Comparison of ENCODE assay signal across 10 mouse cellular contexts in genomic region chr1:86438014-86438319, GRCm38 (mm10). TPM values are rescaled to one million over a fixed set of nuclear protein-coding genes. Genes with fewer than 3 reads are reported as not detected.
A peak's percentile ranks its signal among the peaks of the same experiment; 100 is the strongest.
DNase-seq lines count a peak whose midpoint lies in the region; ATAC-seq and TF ChIP-seq lines count a peak whose summit lies in the region.
"Had no signal": no experiment of that assay in that cellular context is flagged by ENCODE, and none has a peak within 500 bp of the region (broad histone marks: within the 10 kb centered on the region; RNA-seq: fewer than 3 reads in every experiment).

No protein-coding gene starts in this region.

- no peak for ATAC-seq in forebrain, embryonic 14.5 days
- no peak for ATAC-seq in forebrain, embryonic 13.5 days
- no peak for ATAC-seq in kidney, postnatal 0 days (replicated peaks; ENCODE audit: low FRiP score, low read depth)
- no peak for ATAC-seq in intestine, postnatal 0 days

- no peak overlapping the region for H3K4me3 ChIP-seq in forebrain, embryonic 14.5 days (ENCODE audit: low read depth, low read length)
- no peak overlapping the region for H3K4me3 ChIP-seq in forebrain, embryonic 13.5 days
- H3K4me3 ChIP-seq in kidney, postnatal 0 days (replicated peaks; ENCODE audit: low read depth, low read length) = no peak overlapping the region
- H3K4me3 ChIP-seq in intestine, postnatal 0 days (ENCODE audit: low read depth, low read length) = no peak overlapping the region
- H3K4me3 ChIP-seq: neural tube, embryonic 13.5 days had no signal

- H3K4me2 ChIP-seq in forebrain, embryonic 14.5 days (ENCODE audit: low read length) = no peak overlapping the region
- no peak overlapping the region for H3K4me2 ChIP-seq in forebrain, embryonic 13.5 days
- H3K4me2 ChIP-seq in kidney, postnatal 0 days (ENCODE audit: low read length) = no peak overlapping the region
- no peak overlapping the region for H3K4me2 ChIP-seq in intestine, postnatal 0 days (replicated peaks; ENCODE audit: low read depth)
- H3K4me2 ChIP-seq: neural tube, embryonic 13.5 days had no signal

- no peak overlapping the region for H3K27ac ChIP-seq in forebrain, embryonic 14.5 days (ENCODE audit: low read depth, low read length)
- H3K27ac ChIP-seq in forebrain, embryonic 13.5 days = no peak overlapping the region
- 0 out of 2 replicates have a peak overlapping the region, but pooled peaks have one; percentile 3 for H3K27ac ChIP-seq in kidney, postnatal 0 days
- 0 out of 2 replicates have a peak overlapping the region, but pooled peaks have one; percentile 55 for H3K27ac ChIP-seq in intestine, postnatal 0 days (ENCODE audit: low read depth, low read length)
- H3K27ac ChIP-seq: neural tube, embryonic 13.5 days had no signal

- no peaks in the 10 kb centered on the region for H3K36me3 ChIP-seq in forebrain, embryonic 14.5 days (ENCODE audit: control insufficient read depth, insufficient read depth, low read length)
- no peaks in the 10 kb centered on the region for H3K36me3 ChIP-seq in forebrain, embryonic 13.5 days (ENCODE audit: poor library complexity, severe bottlenecking)
- H3K36me3 ChIP-seq in kidney, postnatal 0 days (ENCODE audit: insufficient read depth, low read length) = no peaks in the 10 kb centered on the region
- H3K36me3 ChIP-seq in intestine, postnatal 0 days (ENCODE audit: control insufficient read depth, insufficient read depth) = no peaks in the 10 kb centered on the region
- H3K36me3 ChIP-seq: neural tube, embryonic 13.5 days had no signal

- peaks cover 30% of the 10 kb centered on the region for H3K4me1 ChIP-seq in forebrain, embryonic 14.5 days (ENCODE audit: control insufficient read depth, insufficient read depth, low read length)
- H3K4me1 ChIP-seq in forebrain, embryonic 13.5 days = peaks cover 70% of the 10 kb centered on the region
- H3K4me1 ChIP-seq in kidney, postnatal 0 days (replicated peaks; ENCODE audit: insufficient read depth, low read length) = peaks cover 21% of the 10 kb centered on the region
- H3K4me1 ChIP-seq in intestine, postnatal 0 days (replicated peaks; ENCODE audit: control insufficient read depth, insufficient read depth, low read length) = peaks cover 12% of the 10 kb centered on the region

- H3K9ac ChIP-seq in forebrain, embryonic 14.5 days (ENCODE audit: low read length) = peak overlapping the region; percentile 3; the same call in 1 of the 2 replicates
- no peak overlapping the region for H3K9ac ChIP-seq in forebrain, embryonic 13.5 days
- no peak overlapping the region for H3K9ac ChIP-seq in kidney, postnatal 0 days (ENCODE audit: low read depth, low read length)
- 0 out of 2 replicates have a peak overlapping the region, but pooled peaks have one; percentile 4 for H3K9ac ChIP-seq in intestine, postnatal 0 days (ENCODE audit: low read depth, low read length)
- H3K9ac ChIP-seq: neural tube, embryonic 13.5 days had no signal

- no peak for TF ChIP-seq CTCF in kidney, postnatal 0 days (IDR thresholded peaks at IDR 0.05; ENCODE audit: low read depth)
- TF ChIP-seq CTCF in intestine, postnatal 0 days (IDR thresholded peaks at IDR 0.05; ENCODE audit: low read depth) = no peak

- WGBS in forebrain, embryonic 14.5 days = 81% methylated on average over 6 of the region's 6 CpGs
- WGBS in forebrain, embryonic 13.5 days = 75% methylated on average over 6 of the region's 6 CpGs
- WGBS in kidney, postnatal 0 days = 63% methylated on average over 6 of the region's 6 CpGs
- 25% methylated on average over 6 of the region's 6 CpGs for WGBS in intestine, postnatal 0 days

- no peaks in the 10 kb centered on the region for H3K27me3 ChIP-seq in forebrain, embryonic 14.5 days (replicated peaks; ENCODE audit: control insufficient read depth, insufficient read depth, low read length)
- no peaks in the 10 kb centered on the region for H3K27me3 ChIP-seq in forebrain, embryonic 13.5 days
- H3K27me3 ChIP-seq in kidney, postnatal 0 days (ENCODE audit: insufficient read depth, low read length) = no peaks in the 10 kb centered on the region
- H3K27me3 ChIP-seq in intestine, postnatal 0 days (replicated peaks; ENCODE audit: control insufficient read depth, insufficient read depth, low read length) = no peaks in the 10 kb centered on the region
- H3K27me3 ChIP-seq: neural tube, embryonic 13.5 days had no signal

- DNase-seq in forebrain, embryonic 14.5 days (ENCODE audit: low spot score) = no peak
- DNase-seq in kidney, postnatal 0 days (ENCODE audit: low spot score) = no peak
- DNase-seq in kidney, postnatal 14 days = no peak
- DNase-seq in 416B (ENCODE audit: low read depth) = peak; percentile 36
- DNase-seq in gastrocnemius, adult 8-10 months (ENCODE audit: low spot score in 2 of 2) = no peak
- DNase-seq in embryo, embryonic 10.5 days (ENCODE audit: low spot score) = no peak

- no peaks in the 10 kb centered on the region for H3K9me3 ChIP-seq in forebrain, embryonic 14.5 days (replicated peaks; ENCODE audit: control insufficient read depth, low read length)
- H3K9me3 ChIP-seq in forebrain, embryonic 13.5 days (replicated peaks) = no peaks in the 10 kb centered on the region
- H3K9me3 ChIP-seq in kidney, postnatal 0 days (replicated peaks; ENCODE audit: low read length) = no peaks in the 10 kb centered on the region
- H3K9me3 ChIP-seq in intestine, postnatal 0 days (ENCODE audit: control insufficient read depth) = no peaks in the 10 kb centered on the region
- H3K9me3 ChIP-seq: neural tube, embryonic 13.5 days had no signal

RNA-seq across cellular contexts. Expression of gene Tex44, which starts 11.8 kb away (rescaled TPM):
- polyA plus RNA-seq in forebrain, embryonic 14.5 days (2014; fragmentation: Nextera tagmentation; extraction: Ambion mirVana) = not detected in 2 replicates
- polyA plus RNA-seq in forebrain, embryonic 13.5 days (2015; fragmentation: Nextera tagmentation; extraction: Ambion mirVana) = not detected in 2 replicates
- not detected in 2 replicates for polyA plus RNA-seq in kidney, postnatal 0 days (2015; fragmentation: Nextera tagmentation; extraction: Ambion mirVana)
- polyA plus RNA-seq in intestine, postnatal 0 days (2015; fragmentation: Nextera tagmentation; extraction: Ambion mirVana) = not detected in 2 replicates
- total RNA-seq in gastrocnemius, adult 8-10 months (2022) = not detected
- total RNA-seq: megakaryocyte progenitor cell, adult 5-6 weeks had no signal
- polyA plus RNA-seq: neural tube, embryonic 13.5 days had no signal

RNA-seq across cellular contexts. Expression of gene Nmur1, which starts 11.9 kb away (rescaled TPM):
- polyA plus RNA-seq in forebrain, embryonic 14.5 days (2014; fragmentation: Nextera tagmentation; extraction: Ambion mirVana) = not detected in 2 replicates
- polyA plus RNA-seq in forebrain, embryonic 13.5 days (2015; fragmentation: Nextera tagmentation; extraction: Ambion mirVana) = 0.14 TPM in 1 of 2 replicates, not detected in the other
- not detected in 2 replicates for polyA plus RNA-seq in kidney, postnatal 0 days (2015; fragmentation: Nextera tagmentation; extraction: Ambion mirVana)
- 4.3 and 4.5 TPM in 2 replicates for polyA plus RNA-seq in intestine, postnatal 0 days (2015; fragmentation: Nextera tagmentation; extraction: Ambion mirVana)
- total RNA-seq in gastrocnemius, adult 8-10 months (2022) = not detected

Comparison
In these comparisons a context has a peak if more than half of its experiments do, and no peak if none do; other contexts are left out.
1. H3K9ac ChIP-seq: peak in forebrain, embryonic 14.5 days (single experiment) and intestine, postnatal 0 days (single experiment); none in forebrain, embryonic 13.5 days (single experiment) and kidney, postnatal 0 days (single experiment).
2. H3K27ac ChIP-seq: peak in kidney, postnatal 0 days (single experiment) and intestine, postnatal 0 days (single experiment); none in forebrain, embryonic 14.5 days (single experiment) and forebrain, embryonic 13.5 days (single experiment).